Mouse (Mus musculus) heart, postnatal 0 days (tissue): ENCODE data around the gene Abi1. TPM values are rescaled to one million over a fixed set of nuclear protein-coding genes. Genes with fewer than 3 reads are reported as not detected.
A peak's percentile ranks its signal among the peaks of the same experiment; 100 is the strongest.

ENCODE experiments used
- ATAC-seq: fragments of 200-750 bp; cut with Nextera tagmentation; 2 replicates; pipeline ENCODE4 v1.8.0; 2017; ENCODE audit warnings: low read depth, moderate number of reproducible peaks, moderate library complexity; ENCODE audit not compliant: insufficient read depth
- DNase-seq: peaks from one replicate; pipeline ENCODE4 v3.0.0-alpha.2; 2016; ENCODE audit warnings: low spot score
- H3K27ac ChIP-seq: fragments of 300-500 bp; sonication (generic); 2 replicates; pipeline ENCODE4 v1.5.1; 2014; ENCODE audit warnings: low read depth, mild to moderate bottlenecking
- H3K27me3 ChIP-seq: fragments of 300-500 bp; sonication (generic); 2 replicates; pipeline ENCODE4 v1.6.1; 2014; ENCODE audit warnings: low read length, mixed read lengths; ENCODE audit not compliant: control insufficient read depth, insufficient read depth
- H3K36me3 ChIP-seq: fragments of 300-500 bp; sonication (generic); replicated peaks from 2 replicates; pipeline ENCODE4 v1.6.1; 2014; ENCODE audit warnings: low read length, mixed read lengths; ENCODE audit not compliant: control insufficient read depth, insufficient read depth
- H3K4me1 ChIP-seq: fragments of 300-500 bp; sonication (generic); 2 replicates; pipeline ENCODE4 v1.6.1; 2014; ENCODE audit warnings: antibody characterized with exemption; ENCODE audit not compliant: control insufficient read depth, insufficient read depth
- H3K4me2 ChIP-seq: fragments of 300-500 bp; sonication (generic); 2 replicates; pipeline ENCODE4 v1.6.1; 2014; ENCODE audit warnings: low read depth, mild to moderate bottlenecking, low read length, moderate library complexity
- H3K4me3 ChIP-seq: fragments of 300-500 bp; sonication (generic); 2 replicates; pipeline ENCODE4 v1.5.1; 2014; ENCODE audit warnings: low read depth, low read length
- H3K9ac ChIP-seq: fragments of 300-500 bp; sonication (generic); replicated peaks from 2 replicates; pipeline ENCODE4 v1.6.1; 2014; ENCODE audit warnings: low read depth, low read length, mixed read lengths
- H3K9me3 ChIP-seq: fragments of 300-500 bp; sonication (generic); replicated peaks from 2 replicates; pipeline ENCODE4 v1.6.1; 2016; ENCODE audit warnings: low read length; ENCODE audit not compliant: control insufficient read depth
- CTCF ChIP-seq: IDR thresholded peaks from 2 replicates; pipeline ENCODE4 v1.5.1; 2016; ENCODE audit warnings: antibody characterized with exemption, control low read depth, low read depth
- EP300 ChIP-seq: IDR thresholded peaks from 2 replicates; pipeline ENCODE4 v1.6.1; 2016; ENCODE audit warnings: antibody characterized with exemption, low read depth
- WGBS: fragments of 180-500 bp; shearing (Covaris S2); extraction: QIAGEN DNeasy Blood & Tissue Kit; methylation state at CpG from one replicate; pipeline ENCODE4 v1.1.7; 2014; 5-methylcytosine and 5-hydroxymethylcytosine counted together
- polyA plus RNA-seq: library from polyadenylated mRNA; unstranded; fragments of >200 nt; fragmentation: Nextera tagmentation; extraction: Ambion mirVana; gene quantifications from 2 replicates; pipeline ENCODE4 v1.2.1, GENCODE M21; 2015
- total RNA-seq: library from RNA; depleted of rRNA; stranded (reverse); fragments of >200 nt; gene quantifications from 2 replicates; pipeline ENCODE4 v1.2.3, GENCODE M21; 2014; ENCODE audit warnings: low replicate concordance

Abi1 gene
- total and polyA plus RNA-seq, 2 experiments from 2014 or later, result 19.2 to 52.7 TPM

GRCm38 (mm10) chr2:23026379-23026778, 13.7 kb downstream of the Abi1 start:
- WGBS, result 22% methylated on average over 1 of the region's 1 CpGs

GRCm38 (mm10) chr2:23023714-23024282, 16.2 kb downstream of the Abi1 start:
- H3K9ac ChIP-seq, result no peak overlapping the region
- ATAC-seq (no peak), DNase-seq (no peak)
- 82% methylated on average over 4 of the region's 4 CpGs for WGBS
- no peak overlapping the region for H3K27ac ChIP-seq
- no peak overlapping the region for H3K4me3 ChIP-seq
- H3K36me3 ChIP-seq, result no peaks in the 10 kb centered on the region; the same call in 1 of the 2 replicates
- H3K4me1 ChIP-seq, result peaks cover 3% of the 10 kb centered on the region; the same call in 1 of the 2 replicates
- no peaks in the 10 kb centered on the region for H3K9me3 ChIP-seq
- no peak overlapping the region for H3K4me2 ChIP-seq
- H3K27me3 ChIP-seq, result no peaks in the 10 kb centered on the region
- no peak for TF ChIP-seq CTCF
- no peak for TF ChIP-seq EP300

More at GRCm38 (mm10) chr2:23026379-23026778, 13.7 kb downstream of the Abi1 start:
- no peaks in the 10 kb centered on the region for H3K27me3 ChIP-seq
- H3K4me2 ChIP-seq, result no peak overlapping the region
- DNase-seq (no peak), ATAC-seq (peak; percentile 20; the same call in 1 of the 2 replicates)
- H3K36me3 ChIP-seq, result no peaks in the 10 kb centered on the region; the same call in 1 of the 2 replicates
- peaks cover 3% of the 10 kb centered on the region; the same call in 1 of the 2 replicates for H3K4me1 ChIP-seq
- no peak overlapping the region for H3K27ac ChIP-seq
- H3K4me3 ChIP-seq, result no peak overlapping the region
- TF ChIP-seq EP300 (no peak), CTCF (no peak)
- no peak overlapping the region for H3K9ac ChIP-seq
- no peaks in the 10 kb centered on the region for H3K9me3 ChIP-seq

DNA sequence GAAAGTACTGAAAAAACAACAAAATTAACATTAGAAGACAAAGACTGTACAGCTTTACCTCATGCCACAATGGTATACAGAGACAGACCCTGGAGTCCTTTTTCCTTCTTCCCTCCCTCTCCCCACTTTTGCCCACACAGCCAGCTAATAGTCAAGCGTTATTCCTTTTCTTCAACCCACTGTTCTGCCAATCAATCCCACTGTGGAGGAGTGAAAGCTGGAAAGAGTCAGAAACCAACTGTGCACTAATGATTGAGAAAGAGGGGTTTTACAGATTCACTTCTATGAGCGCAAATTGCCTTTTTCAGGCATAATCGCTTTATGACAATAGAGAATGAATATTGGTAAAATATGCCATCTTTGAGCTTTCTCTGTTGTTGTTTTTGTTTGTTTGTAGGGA, 17.0 kb downstream of the Abi1 start:
- Histone ChIP-seq H3K27me3 (no peaks in the 10 kb centered on the region), H3K4me2 (no peak overlapping the region), H3K4me1 (peaks cover 3% of the 10 kb centered on the region; the same call in 1 of the 2 replicates), H3K9me3 (no peaks in the 10 kb centered on the region), H3K9ac (no peak overlapping the region), H3K36me3 (no peaks in the 10 kb centered on the region; the same call in 1 of the 2 replicates), H3K4me3 (no peak overlapping the region), H3K27ac (no peak overlapping the region)
- TF ChIP-seq CTCF, result no peak
- TF ChIP-seq EP300, result no peak
- DNase-seq (no peak), ATAC-seq (no peak)
- WGBS, result 85% methylated on average over 3 of the region's 3 CpGs

- Histone ChIP-seq H3K9me3 (no peaks in the 10 kb centered on the region), H3K27me3 (no peaks in the 10 kb centered on the region), H3K4me2 (no peak overlapping the region), H3K9ac (no peak overlapping the region), H3K36me3 (no peaks in the 10 kb centered on the region; the same call in 1 of the 2 replicates), H3K4me3 (no peak overlapping the region), H3K4me1 (no peaks in the 10 kb centered on the region), H3K27ac (0 out of 2 replicates have a peak overlapping the region, but pooled peaks have one; percentile 30)
- DNase-seq (no peak), ATAC-seq (no peak)
- 17% methylated on average over 4 of the region's 4 CpGs for WGBS
- TF ChIP-seq EP300 (no peak), CTCF (no peak)
These were observed 18.3 kb downstream of the Abi1 start for GRCm38 (mm10) chr2:23021721-23022120.

GRCm38 (mm10) chr2:23021320-23021719, 18.7 kb downstream of the Abi1 start:
- 87% methylated on average over 4 of the region's 4 CpGs for WGBS
- H3K4me3 ChIP-seq, result no peak overlapping the region
- no peak overlapping the region for H3K4me2 ChIP-seq
- H3K27me3 ChIP-seq, result no peaks in the 10 kb centered on the region
- DNase-seq (no peak), ATAC-seq (no peak)
- TF ChIP-seq CTCF, result no peak
- no peak for TF ChIP-seq EP300
- H3K9me3 ChIP-seq, result no peaks in the 10 kb centered on the region
- no peak overlapping the region for H3K9ac ChIP-seq
- no peak overlapping the region for H3K27ac ChIP-seq
- no peaks in the 10 kb centered on the region for H3K4me1 ChIP-seq
- H3K36me3 ChIP-seq, result no peaks in the 10 kb centered on the region; the same call in 1 of the 2 replicates

DNA sequence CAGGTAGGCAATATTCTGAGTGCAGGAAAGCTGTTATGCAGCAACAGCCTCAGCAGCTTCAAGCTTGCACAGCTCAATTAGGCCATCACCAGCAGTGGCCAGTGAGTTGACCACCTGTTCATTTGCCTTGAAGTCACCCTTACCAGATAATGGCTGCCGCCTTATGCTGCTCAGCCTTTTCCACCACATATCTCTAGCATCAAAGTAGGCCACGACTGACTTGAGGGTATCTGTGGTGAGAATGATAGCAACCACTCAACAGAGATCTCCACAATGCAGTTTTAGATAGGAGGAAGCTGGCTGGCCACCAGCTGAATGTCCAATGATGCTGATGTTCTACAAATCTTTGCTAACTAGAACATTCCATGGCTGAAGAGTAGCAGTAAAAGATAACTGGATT, 20.9 kb downstream of the Abi1 start:
- ATAC-seq (no peak), DNase-seq (no peak)
- WGBS, result 70% methylated on average over 2 of the region's 2 CpGs
- H3K27ac ChIP-seq, result no peak overlapping the region
- H3K4me2 ChIP-seq, result no peak overlapping the region
- H3K4me3 ChIP-seq, result no peak overlapping the region
- H3K9me3 ChIP-seq, result no peaks in the 10 kb centered on the region
- no peaks in the 10 kb centered on the region for H3K27me3 ChIP-seq
- no peak for TF ChIP-seq CTCF
- no peak for TF ChIP-seq EP300
- 0 out of 2 replicates have a peak, but pooled peaks cover 9% of the 10 kb centered on the region for H3K4me1 ChIP-seq
- no peak overlapping the region for H3K9ac ChIP-seq
- no peaks in the 10 kb centered on the region for H3K36me3 ChIP-seq
